Mouse (Mus musculus): ENCODE measurements at regions not wholly inside any gene's neighbourhood (a gene's known extent, or its start where the extent isn't known, plus 50 kb on each side); places are given as distances from the start of the nearest gene placed in this dataset.

- no peak for DNase-seq (ENCODE audit: low spot score)
Measured at GRCm38 (mm10) chr2:82508595-82508994, 434.8 kb upstream of the Fsip2 start.

GRCm38 (mm10) chr2:82515165-82515564 is 428.3 kb upstream of the Fsip2 start:
- DNase-seq (ENCODE audit: low spot score) = no peak

GRCm38 (mm10) chr2:82519951-82520350 is 423.5 kb upstream of the Fsip2 start:
- DNase-seq (ENCODE audit: low spot score) = no peak

GRCm38 (mm10) chr2:82538958-82539357 is 404.5 kb upstream of the Fsip2 start:
- no peak for DNase-seq (ENCODE audit: low spot score)

GRCm38 (mm10) chr2:82540676-82541075 is 402.8 kb upstream of the Fsip2 start:
- DNase-seq (ENCODE audit: low spot score) = no peak

GRCm38 (mm10) chr2:82570358-82570757 is 373.1 kb upstream of the Fsip2 start:
- no peak for DNase-seq (ENCODE audit: low spot score)

- no peak for DNase-seq (ENCODE audit: low spot score)
Measured at GRCm38 (mm10) chr2:82572099-82572498, 371.3 kb upstream of the Fsip2 start.

- DNase-seq (ENCODE audit: low spot score) = no peak
Measured at GRCm38 (mm10) chr2:82573841-82574240, 369.6 kb upstream of the Fsip2 start.

GRCm38 (mm10) chr2:82579665-82580064 is 363.8 kb upstream of the Fsip2 start:
- no peak for DNase-seq (ENCODE audit: low spot score)

- peak; percentile 18 for DNase-seq (ENCODE audit: low spot score)
Measured at GRCm38 (mm10) chr2:82616185-82616584, 327.2 kb upstream of the Fsip2 start.

- peak; percentile 35 for DNase-seq (ENCODE audit: low spot score)
Measured at GRCm38 (mm10) chr2:82620553-82620952, 322.9 kb upstream of the Fsip2 start.

- no peak for DNase-seq (ENCODE audit: low spot score)
Measured at GRCm38 (mm10) chr2:82644428-82644827, 299.0 kb upstream of the Fsip2 start.
